Mouse (Mus musculus) natural killer cell, adult 2 months (primary cell): Measurements from ENCODE around the gene Pole2.

Experiments
- DNase-seq, 2 experiments: peaks; one replicate each; pipeline ENCODE4 v3.0.0; 2022; ENCODE audit warnings: low spot score in 2 of 2

Pole2 gene

GRCm38 (mm10) chr12:69227776-69228466 lies at the start of gene Pole2:
Gene Pole2, minus strand, starts transcription at chr12:69228195.
- peak; percentile 76 to 80 for DNase-seq

DNA sequence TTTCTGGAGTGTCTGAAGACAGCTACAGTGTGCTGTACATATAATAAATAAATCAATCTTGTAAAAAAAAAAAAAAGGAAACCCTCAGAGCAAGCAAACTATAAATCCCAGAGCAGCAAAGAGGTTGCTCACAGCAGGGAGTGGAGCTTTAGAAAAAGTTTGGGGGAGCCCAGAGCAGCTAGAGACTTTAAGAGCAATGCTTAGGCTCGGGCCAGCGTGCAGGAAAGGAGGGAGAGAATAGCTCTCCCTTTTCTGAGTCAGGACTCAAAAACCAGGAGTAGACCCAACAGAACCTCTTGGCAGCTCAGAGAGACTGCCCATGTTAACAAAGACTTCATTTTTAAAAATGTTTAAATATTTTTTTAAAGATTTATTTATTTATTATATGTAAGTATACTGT lies 41.0 kb upstream of the Pole2 start:
- DNase-seq, result no peak

- DNase-seq, result no peak
Measured at GRCm38 (mm10) chr12:69267956-69268632, 40.1 kb upstream of the Pole2 start.

DNA sequence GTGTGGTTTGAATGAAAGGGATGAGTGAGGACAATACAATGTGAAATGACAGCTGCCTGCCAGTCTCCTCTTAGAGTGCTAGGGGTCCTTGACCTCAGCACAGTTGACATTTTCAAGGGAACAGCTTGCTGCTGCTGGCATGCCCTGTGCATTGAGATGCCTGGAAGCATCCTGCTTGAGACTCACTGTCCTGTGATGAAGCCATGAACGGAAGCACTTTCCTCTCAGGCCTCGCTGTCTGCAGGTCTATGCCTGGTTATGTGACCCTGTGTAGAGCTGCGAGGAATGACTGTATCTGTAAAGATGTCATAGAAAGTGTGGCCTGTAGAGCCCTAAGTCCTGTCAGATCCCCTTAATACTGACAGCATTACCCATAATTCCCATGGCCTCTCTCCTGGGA lies 37.0 kb upstream of the Pole2 start:
- DNase-seq, result no peak

DNA sequence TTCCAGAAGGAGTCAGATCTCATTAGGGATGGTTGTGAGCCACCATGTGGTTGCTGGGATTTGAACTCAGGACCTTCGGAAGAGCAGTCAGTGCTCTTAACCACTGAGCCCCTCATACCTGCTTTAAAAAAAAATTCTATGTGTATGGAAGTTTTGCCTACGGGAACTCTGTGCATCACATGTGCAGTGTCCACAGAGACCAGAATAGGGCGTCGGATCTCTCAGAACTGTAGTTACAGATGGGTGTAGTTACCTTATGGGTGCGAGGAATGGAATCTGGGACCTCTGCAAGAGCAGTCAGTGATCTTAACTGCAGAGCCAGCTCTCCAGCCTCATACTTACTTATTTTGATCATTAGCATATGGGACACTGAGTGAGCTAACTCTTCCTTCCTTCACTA lies 34.3 kb upstream of the Pole2 start:
- DNase-seq, result no peak

DNA sequence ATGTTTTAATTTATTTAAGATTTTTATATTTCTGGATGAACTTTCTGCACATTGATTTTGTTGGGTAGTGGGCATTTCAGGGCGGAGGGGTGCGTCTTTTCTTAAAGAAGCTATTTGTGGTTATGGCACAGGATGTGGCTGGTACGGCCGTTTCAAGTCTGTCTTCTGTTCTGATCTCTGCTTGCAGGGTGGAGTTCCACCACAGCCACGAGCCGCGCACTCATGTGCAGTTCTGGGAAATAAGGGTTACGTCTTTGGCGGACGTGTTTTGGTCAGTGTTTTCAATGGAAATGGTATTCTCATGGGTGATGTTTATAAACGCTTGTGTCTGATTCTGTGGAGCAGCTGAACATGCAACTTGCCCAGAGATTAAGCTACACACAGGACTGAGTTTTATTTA lies 29.8 kb upstream of the Pole2 start:
- DNase-seq, result peak; percentile 74

DNA sequence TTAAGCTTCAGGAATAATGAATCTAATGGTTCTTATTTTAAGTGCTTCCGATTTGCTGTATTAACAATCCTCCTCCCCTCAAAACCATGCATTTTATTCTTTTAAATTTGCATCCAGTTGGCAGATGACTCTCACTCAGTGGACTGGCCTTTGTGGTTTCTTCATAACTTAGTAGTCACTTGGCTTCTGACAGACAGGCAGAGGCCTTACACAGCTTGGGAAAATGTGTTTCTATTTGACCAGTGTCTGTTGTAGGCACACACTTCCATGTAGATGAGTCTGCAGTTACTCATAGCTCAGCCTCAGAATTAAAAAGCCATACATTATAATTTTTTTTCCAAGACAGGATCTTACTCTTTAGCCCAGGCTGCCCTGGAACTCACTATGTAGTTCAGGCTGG lies 25.8 kb upstream of the Pole2 start:
- DNase-seq, result no peak

- no peak for DNase-seq
Measured at GRCm38 (mm10) chr12:69250756-69251155, 22.8 kb upstream of the Pole2 start.

DNA sequence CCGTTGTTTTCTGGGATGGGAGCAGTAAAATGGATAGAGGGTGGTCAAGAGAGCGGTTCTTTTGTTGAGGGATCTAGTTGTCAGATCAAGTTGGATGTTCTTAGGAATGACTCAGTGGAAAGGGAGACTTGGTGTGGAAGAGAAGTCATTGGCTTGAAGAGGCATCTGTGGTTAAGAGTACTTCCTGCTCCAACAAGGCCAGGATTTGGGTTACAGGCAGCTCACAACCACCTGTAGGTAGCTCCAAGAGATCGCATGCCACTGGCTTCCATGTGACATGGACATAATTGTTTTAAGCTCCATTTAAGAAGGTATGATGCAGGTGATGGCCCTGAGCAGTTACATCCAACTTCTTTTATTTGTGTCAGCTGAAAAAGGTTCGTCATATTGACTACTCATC lies 21.8 kb upstream of the Pole2 start:
- DNase-seq, result no peak

GRCm38 (mm10) chr12:69241771-69242431 lies 13.9 kb upstream of the Pole2 start:
- peak; percentile 26 to 31 for DNase-seq

- DNase-seq, result no peak
Measured at GRCm38 (mm10) chr12:69241405-69241770, 13.4 kb upstream of the Pole2 start.

DNA sequence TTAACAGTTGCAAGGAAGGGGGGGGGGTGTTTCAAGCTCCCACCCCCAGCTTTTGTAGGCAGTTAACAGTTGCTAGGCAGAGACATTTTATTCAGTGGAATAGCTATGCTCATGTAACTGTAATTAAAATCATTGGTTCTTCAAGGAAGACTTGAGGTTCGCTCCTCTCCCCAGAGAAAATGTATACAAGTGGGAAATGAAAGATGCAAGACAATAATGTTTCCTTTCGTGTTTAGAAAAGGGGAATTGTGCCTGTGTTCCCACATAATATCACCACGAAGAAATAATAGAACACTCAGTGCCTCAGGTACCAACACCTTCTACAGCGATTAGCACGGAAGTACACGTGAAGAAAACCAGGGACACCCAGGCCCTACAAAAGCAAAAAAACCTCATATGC lies 12.9 kb upstream of the Pole2 start, which contains the start of gene Klhdc1:
Gene Klhdc1, plus strand, starts transcription at position 301 of the 400 bp plus-strand sequence.
- no peak for DNase-seq

GRCm38 (mm10) chr12:69238284-69238683 lies 10.3 kb upstream of the Pole2 start:
- no peak for DNase-seq

DNA sequence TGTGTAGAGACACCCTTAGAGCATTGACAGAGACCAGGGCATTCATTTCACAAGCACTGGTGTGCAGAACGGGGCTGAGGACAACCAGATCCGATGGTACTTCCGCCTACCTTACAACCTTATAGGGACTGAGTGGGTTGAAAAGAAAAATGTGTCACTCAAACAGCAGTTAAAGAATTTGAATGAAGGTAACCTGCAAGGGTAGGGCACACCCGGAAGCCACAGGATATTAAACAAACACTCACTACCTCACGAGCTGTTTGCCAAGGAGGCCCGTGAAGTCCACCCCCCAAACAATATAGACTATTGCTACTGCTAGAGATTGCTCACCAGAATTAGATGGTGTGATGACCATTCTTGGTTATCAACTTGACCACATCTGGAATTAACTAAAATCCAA lies 7.8 kb upstream of the Pole2 start:
- no peak for DNase-seq

DNA sequence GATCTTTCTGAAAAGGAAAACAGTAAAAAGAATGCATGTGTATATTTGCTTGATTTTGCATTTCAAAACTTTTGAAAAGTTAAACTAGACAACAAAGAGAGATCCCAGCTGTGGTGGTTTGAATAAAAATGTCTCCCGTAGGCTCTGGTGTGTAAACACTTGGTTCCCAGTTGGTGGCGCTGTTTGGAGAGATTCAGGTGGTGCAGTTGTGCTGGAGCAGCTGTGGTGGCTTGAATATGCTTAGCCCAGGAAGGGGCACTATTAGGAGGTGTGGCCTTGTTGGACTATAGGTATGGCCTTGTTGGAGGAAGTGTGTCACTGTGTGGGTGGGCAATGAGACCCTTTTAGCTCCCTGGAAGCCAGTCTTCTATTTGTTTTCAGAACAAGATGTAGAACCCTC lies 1.3 kb upstream of the Pole2 start:
- peak; percentile 64 to 72 for DNase-seq

- no peak for DNase-seq
Measured at GRCm38 (mm10) chr12:69220613-69221277, 7.2 kb downstream of the Pole2 start.

DNA sequence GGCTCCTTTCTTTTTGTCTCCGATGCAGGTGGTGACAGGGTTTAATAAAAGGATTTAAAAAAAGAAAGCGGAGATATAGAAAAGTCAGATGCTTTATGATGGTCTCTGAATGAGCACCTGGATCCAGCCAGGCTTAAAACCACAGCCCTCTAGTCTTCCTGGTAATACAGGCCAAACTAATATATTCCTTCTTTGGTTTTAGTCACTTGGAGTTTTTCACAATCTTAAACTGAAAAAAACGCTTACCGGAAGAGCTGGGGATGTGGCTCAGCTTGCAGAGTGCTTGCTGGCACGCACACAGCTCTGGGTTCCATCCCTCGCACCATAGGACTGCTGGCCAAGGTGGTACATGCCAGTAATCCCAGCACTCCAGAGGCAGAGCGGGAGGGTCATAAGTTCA lies 11.4 kb downstream of the Pole2 start:
- no peak for DNase-seq

GRCm38 (mm10) chr12:69215000-69215785 lies 12.8 kb downstream of the Pole2 start:
- no peak for DNase-seq

DNA sequence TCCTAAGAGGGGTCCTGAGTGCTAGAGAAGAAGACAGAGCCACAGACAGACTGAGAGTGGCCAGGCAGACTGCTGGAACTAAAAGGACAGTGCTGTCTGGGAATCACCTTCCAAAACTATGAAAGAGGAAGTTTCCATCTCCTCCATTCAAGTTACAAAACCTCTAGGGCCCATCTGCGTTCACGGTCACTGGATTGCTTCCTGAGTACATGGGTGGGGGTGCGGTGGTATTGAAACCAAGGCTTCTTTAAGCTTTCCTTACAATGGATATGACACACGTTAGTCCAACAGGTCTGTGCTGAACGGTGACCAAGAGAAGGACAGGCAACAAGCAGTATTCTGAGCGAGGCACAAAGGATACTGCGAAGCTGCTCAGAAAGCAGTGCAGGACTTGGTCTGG lies 13.6 kb downstream of the Pole2 start:
- no peak for DNase-seq

- DNase-seq, result no peak
Measured at GRCm38 (mm10) chr12:69213186-69213777, 14.7 kb downstream of the Pole2 start.

DNA sequence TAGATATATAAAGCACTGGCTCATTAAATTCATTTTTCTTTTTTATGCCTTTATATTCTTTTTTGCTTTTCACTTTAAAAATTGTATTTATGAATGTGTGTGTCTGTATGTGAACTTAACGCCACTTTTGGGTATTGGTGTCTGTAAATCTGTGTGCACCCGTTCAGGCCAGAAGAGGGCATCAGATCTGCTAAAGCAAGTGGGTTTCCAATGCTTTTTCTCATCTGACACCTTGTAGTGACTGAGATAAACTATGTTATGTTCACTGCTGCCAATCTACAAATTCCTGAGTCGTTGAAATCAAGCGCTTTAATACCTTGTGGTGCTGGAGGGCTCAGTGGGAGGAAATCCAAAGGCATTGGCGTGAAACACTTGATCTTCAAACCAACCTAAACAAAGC lies 16.9 kb downstream of the Pole2 start:
- no peak for DNase-seq
